Mouse (Mus musculus) c-Kit-negative CD71-positive TER-119-positive erythroid progenitor cells, embryonic 14.5 days (primary cell): ENCODE results near the gene Ap1s1.

ENCODE experiments used
- DNase-seq: peaks from one replicate; pipeline ENCODE4 v3.0.0-alpha.2; 2013; ENCODE audit warnings: low read depth, low spot score

The Ap1s1 gene

DNA sequence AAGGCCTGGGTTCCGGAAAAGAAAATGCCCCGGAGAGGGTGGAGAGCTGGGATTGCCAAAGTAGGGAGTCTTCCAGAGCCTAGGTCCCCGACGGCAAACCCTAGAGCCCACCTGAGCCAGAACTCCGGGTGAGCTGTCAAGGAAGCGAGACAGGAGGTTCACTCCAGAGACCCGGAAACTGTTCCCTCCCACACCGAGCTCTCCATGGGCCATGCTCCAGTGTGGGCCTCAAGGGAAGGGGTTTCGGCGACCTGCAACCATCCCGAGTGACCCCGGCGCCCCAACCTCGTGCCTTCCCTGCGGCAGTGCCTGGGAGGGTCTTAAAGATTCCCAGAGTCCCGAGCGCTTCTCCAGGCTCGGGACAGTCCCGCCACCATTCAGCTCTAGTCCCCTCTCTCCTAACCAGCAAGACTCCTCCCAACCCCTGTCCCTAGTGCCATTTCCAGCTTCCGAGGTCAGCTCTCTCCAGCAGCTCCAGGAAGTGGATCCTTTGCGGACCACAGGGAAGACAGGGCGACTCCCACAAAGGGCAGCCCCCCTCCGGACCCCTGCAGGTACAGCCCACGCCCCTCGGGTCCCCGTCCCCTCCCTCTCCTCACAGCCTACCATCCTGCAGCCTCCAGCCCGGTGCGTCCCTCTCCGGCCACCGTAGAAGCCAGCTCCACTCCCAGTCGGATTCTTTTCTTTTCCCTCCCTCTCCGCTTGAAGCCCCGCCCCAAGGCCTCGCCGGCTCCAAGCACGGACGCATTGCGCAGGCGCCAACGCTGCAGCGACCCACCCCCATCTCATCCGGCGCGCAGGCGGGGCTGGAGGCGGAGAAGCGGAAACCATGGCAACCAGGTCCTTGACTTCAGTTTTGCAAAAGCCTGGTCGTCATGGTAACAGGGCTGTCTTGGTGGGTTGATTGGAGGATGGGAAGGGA is at the start of gene Ap1s1:
Gene Ap1s1, minus strand, starts transcription at position 734 of the 922 bp plus-strand sequence.
- DNase-seq: peak; percentile 68

DNA sequence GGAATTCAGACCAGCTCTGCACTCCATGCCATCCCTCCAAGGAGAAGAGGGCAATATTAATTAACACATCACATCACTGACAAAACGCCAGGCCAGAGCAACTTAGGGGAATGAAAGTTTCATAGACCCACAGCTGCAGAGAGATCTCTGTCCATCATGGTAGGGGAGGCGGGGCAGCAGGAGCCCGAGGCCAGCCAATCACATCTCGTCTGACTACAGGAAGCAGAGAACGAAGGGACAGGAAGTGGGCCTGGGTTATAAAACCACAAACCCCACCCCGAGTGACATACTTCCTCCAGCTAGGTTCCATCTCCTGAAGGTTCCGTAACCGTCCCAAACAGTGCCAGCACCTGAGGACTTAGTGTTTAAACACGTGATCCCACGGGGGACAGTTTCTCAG is 49.2 kb upstream of the Ap1s1 start:
- no peak for DNase-seq

DNA sequence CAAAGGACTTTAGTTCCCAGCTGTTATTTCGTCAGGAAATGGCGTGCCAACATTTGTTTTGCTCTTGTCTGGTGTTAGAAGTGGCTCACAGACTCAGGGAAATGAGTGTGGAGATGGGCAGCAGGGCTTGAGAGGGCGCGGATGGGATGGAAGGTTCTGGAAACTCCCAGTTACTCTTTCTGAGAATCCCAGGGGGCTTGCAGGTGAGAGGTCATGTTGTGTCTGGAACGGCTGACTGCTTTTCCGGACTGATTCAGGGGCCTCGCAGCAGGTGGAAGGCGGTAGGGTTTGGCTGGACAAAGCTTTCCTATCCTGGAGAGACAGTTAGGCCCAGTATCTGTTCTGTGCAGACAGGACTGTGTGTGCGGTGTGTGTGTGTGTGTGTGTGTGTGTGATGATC is 47.8 kb upstream of the Ap1s1 start:
- DNase-seq: no peak

DNA sequence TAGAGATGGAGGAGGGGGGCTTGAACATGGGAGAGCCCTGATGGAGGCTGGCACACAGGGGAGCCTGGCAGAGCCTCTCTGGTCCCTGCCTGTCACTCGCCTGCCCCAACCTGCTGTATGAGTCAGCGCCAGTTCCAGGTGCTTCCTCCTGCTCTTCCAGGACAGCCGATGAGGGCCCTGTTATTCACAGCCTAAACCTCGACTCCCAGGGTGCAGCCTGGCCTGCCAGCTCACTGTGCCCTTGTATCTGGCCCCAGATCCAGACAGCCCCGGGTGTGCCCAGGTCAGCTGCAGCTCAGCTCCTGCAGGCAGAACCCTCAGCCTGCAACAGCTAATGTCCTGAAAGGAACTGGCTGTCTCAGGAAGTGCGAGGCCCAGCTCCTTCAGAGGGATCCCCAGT is 45.6 kb upstream of the Ap1s1 start:
- no peak for DNase-seq

DNA sequence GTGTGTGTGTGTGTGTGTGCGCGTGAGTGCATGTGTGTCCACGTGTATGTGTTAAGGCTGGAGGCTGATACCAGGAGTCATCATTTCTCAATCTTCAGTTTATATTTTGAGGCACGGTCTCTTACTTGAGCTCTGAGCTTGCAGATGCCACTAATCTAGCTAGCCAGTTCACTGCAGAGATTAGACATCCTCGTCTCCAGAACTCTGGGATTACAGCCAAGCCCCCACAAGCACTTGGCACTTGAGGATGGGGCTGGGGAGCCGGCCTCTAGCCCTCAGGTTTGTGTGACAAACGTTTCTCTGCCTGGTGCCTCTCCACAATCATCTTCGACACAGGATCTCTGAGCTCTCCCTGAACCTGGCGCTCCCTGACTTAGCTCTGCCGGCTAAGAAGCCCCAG is 44.9 kb upstream of the Ap1s1 start:
- DNase-seq: no peak

DNA sequence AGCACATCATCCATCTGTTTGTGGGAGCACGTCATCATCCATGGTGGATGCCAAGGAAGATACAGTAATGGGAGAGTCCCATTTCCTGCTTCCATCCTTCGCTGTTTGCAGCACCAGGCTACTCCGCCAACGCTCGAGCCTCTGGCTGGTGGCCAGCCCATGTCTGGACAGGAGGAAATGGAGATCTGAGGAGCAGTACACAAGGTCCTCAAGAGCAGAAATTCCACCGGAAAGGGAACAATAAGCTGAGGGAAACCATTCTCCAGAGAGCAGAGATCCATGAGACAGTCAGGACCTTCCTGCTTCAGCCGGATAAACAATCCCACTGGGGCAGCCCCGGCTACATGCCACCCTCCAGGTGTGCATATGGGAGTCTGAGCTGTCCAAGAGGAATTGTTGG is 41.5 kb upstream of the Ap1s1 start:
- DNase-seq: no peak

DNA sequence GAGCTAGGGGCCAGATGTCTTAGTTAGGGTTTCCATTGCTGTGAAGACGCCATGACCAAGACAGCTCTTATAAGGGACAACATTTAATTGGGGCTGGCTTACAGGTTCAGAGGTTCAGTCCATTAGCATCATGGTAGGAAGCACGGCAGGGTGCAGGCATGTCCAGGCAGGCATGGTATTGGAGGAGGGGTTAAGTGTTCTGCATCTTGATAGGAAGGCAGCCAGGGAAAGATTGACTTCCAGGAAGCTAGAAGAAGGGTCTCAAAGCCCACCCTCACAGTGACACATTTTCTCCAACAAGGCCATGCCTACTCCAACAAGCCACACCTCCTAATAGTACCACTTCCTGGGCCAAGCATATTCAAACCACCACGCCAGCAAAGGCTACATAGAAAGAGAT is 39.8 kb upstream of the Ap1s1 start:
- DNase-seq: no peak

DNA sequence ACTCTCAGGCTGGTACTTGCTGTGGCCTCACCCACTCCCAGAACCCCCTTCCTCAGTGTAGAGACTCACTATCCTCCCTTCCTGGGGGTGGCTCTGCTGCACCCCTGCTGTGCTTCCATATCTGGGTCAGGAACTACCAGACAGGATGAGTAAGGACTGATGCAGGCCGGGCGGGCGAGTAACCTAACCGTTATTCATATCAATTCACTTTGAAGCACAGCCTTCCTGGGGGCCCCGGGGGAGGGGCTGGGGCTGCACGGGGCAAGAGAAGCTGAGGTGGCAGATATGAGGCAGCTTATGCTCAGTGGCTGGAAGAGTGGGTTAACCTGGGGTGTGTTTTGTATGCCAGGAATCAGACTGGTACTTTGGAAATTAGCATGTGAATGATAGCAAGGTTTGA is 39.1 kb upstream of the Ap1s1 start:
- no peak for DNase-seq

DNA sequence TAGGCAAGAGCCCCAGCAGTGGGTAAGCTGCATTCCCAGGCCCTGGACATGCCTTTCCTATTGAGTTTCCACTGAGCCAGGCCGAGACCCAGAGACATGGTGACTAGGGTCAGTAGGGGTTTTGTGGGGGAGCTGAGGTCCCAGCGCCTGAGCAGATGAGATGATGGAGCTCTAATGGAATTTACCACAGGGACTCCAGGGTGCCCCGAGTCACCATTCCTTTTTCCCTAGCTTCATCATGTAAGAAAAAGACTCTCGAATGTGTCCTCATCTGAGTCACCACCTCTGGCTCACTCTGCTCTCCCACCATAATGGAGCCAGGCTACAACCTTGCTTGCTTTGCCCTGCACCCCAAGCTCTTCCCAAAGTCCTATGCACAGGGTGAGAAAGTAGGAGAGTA is 37.1 kb upstream of the Ap1s1 start:
- no peak for DNase-seq

DNA sequence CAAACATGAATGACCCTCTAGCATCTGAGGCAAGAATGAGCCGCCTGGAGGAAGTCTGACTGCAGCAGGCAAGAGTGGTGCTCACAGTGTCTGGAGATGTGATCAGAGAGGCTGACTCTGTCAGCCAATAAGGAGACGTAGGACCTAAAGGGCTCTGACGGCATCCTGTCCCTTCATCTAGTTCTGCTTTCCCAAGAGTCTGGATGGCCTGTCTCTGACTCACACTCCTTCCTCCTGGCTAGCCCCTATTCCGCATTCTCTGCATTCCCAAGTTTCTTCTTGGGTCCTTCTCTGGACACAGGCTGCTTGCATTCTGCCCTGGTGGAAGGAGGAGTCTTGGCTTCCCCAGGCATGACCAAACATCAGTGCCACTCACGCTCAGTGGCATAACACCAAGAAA is 33.9 kb upstream of the Ap1s1 start:
- no peak for DNase-seq

DNA sequence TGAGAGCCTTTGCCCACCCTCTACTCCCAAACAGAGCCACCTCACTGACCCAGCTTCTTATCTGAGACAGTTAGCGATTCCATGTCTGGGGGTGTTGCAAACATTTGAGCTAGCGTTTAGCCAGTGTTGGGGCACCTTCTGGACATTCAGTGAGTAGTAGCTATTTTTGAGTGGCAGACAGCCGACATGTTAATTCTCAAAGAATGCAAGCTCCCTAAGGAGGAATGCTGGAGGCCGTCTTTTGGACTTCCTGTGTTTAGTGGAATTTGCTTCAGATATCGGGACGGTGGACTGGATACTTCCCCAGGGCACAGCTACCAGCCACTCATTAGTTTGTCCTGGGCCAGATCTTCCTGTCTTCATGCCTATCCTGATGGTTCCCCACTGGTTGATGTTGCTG is 32.7 kb upstream of the Ap1s1 start:
- no peak for DNase-seq

DNA sequence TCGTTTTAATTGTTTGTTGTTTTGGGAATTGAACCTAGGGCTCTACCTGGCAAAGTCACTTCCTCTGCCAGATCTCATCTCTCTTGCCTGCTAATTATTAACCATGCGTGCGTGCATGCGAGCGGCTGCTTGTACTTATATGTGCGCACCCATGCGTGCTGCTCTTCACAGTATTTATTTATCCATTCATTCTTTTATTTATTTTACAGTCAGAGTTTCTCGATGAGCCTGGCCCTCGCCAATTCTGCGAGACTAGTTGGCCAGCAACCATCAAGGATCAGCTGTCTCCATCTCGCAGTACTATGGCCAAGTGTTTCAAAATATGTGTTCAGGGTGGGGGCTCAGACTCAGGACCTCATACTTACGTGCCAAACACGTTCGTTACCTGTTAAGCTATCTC is 32.1 kb upstream of the Ap1s1 start:
- no peak for DNase-seq

DNA sequence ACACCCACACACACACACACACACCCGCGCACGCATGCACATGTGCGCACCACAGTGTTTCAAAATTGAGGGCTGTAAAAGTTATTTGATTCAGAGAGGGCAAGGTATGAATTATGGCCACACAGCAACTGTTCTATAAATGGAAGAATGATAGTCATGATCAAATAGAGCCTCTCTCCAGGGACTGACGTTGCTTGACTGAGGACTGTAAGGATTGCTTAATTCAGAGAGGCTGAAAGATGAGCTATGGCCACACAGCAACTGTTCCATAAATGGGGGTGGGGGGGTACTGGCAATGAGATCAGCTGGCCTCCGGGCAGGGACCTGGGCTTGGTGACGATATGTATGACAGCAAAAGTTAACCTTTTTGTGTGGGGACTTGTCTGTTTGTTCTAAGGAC is 31.3 kb upstream of the Ap1s1 start:
- DNase-seq: no peak

DNA sequence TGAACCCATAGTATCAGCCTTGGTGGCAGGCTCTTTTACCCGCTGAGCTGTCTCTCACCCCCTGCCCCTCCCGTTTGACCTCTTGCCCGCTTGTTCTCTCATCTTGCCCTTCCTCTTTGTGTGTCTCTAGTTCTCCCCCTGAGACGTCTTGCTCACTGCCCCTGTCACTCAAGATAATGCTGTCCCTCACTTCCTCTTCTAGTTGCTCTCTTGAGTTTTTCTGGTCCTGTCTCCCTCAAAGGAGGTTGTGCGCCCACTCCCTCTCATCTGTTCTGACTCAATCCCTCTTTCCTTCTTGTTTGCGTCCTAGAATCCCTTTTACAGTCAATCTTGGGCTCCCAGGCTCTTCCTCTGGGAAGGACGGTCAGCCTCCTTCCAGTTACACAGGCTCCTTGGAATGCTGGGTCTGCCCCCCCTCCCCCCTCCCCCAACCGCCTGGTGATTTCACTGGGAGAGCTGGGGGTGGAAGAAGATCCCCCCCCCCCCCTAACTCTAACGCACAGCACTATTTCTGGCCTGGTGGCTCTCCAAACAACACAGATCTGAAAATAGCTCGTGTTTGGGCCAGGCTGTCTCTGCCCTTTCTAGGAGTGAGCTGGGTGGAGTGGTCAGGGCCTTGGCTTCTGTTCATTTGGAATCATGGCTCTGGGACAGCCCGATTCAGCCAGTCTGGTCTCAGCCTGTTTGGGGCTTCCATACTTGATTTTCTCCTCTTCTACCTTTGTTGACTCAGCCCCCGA is 30.4 kb upstream of the Ap1s1 start:
- no peak for DNase-seq

DNA sequence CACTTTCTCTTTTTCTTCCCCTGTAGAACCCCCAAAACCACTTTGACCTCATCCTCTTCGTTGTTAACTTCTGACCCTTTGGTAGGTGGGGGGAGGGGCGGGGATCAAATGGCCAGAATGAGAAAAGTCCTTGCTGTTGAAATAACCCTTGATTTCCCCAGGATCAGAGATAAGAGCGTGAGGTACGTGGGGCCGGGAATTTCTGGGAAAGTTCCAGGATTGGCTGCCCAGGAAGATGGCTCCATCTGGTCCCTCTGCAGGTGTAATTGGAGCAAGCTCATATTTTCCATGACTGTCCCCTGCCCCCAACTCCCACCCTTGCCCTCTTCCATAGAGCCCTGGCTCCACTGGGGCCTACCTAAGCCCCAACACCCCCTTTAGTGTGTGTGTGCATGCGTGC is 29.8 kb upstream of the Ap1s1 start:
- no peak for DNase-seq

DNA sequence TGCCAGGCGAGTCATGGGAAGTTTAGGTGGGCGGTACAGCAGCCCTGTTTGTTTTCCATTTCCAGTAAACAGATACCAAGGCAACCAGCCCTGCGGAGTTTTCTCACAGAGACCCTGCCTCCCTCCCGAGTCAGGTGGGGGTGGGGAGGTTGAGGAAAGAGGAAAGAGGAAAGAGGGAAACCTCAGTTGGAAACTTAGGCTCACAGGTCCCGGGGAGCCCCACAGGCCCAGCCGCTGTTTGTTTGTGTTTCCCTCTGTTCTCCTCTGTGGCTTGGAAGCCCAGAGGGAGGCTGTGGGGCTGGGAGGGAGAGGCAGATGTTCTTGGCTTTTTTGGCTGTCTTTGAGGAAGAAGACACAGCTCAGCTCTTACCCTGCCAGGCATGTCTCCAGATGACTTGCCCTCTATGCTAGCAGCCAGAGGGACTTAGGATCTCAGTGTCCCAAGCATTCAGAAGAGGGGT is 28.3 kb upstream of the Ap1s1 start:
- DNase-seq: no peak

DNA sequence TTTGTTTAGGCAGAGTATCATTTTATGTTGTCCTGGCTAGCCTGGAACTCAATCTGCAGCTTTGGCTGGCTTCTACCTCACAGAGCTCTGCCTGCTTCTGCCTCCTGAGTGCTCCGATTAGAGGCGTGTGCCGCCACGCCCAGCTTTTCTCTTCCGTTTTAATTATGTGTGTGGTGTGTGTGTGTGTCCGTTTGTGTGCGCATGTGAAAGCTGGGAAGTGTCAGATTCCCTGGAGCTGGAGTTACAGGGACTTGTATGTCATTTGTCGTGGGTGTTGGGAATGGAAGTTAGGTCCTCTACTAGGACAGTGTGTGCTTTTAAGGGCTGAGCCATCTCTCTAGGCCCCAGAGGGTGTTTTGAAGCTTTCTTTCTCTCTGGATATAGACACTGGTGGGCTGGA is 27.2 kb upstream of the Ap1s1 start:
- no peak for DNase-seq

DNA sequence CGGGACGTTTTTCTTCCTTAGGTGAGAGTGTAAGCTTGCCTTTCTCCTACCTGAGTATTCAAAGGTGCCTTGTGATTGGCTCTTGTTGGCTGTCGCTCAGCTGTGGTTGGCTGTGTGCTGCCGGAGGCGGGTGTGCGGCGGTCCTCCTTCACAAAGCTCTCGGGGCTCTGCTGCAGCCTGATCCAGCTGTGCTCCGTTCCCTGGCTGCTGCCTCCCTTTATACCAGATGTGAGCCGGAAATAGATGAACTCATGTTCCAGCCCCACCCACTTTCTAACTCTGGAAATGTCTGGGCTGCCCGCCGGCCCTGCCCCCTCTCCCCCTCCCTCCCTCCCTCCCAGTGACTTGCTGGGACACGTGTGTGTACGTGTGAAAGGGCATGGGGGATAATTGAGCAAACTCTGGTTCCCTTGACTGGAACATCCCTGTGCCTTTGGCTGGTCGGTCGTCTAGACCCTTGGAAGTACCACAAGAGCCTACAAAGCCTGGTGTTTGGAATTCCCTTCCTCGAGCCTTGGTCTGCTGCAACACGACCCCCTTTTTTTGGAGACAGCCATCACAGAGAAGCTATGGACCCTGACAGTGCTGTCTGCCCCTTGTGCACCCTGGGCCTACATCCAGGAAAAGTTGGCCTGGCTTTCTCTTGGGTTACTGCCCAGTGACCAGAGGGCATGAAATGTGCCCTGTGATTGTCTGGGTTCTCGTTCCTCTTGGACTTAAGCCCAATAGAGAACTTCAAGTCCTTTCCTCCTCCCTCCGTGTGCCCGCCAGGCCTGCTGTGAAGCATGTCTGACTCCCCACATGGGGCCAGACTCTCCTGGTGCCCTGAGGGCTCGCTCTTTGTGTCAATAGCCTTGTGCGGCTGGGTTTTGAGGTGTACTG is 26.4 kb upstream of the Ap1s1 start, which contains the start of gene Serpine1:
Gene Serpine1, minus strand, starts transcription at position 190 of the 882 bp plus-strand sequence.
- DNase-seq: no peak

DNA sequence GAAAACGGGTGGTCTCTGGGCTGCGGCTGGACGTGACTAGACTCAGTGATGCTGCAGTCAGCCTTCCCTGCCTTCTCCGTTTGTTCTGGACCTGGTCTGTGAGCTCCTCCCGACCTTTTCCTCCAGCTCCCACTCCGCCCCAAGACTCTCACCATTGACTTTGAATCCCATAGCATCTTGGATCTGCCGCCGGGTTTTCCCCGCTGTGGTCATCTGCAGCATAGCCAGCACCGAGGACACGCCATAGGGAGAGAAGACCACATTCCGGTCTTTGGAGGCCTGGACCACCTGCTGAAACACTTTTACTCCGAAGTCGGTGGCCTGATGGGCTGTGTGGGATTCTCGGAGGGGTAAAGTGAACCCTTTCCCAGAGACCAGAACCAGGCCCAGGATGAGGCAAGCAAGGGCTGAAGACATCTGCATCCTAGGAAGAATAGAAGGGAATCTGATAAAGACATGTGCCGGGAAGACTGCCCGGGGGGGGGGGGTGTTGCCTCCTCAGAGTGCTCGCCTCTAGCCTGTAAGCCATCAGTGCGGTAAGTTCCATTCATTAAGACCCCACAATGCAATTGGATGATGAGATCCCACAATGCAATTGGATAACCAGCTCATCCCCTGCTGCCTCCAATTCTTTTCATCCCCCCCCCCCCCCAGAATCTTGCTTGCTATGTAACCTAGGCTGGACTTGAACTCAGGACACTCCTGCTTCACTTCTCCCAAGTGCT is 25.1 kb upstream of the Ap1s1 start:
- no peak for DNase-seq

DNA sequence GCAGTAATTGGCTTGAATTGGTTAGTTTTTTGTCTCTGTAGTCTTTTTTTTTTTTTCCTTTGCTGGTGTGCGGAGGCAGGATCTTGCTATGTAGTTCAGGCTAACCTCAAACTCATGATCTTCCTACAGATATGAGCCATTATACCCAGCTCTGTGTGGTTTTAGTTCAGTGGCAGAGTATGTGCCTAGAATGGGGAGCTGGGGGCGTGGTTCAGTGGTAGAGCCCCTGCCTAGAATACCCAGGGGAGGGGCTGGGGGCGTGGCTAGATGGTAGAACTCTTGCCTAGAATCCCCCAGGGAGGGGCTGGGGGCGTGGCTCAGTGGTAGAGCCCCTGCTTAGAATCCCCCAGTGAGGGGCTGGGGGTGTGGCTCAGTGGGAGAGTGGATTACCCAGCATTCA is 22.8 kb upstream of the Ap1s1 start:
- DNase-seq: no peak

DNA sequence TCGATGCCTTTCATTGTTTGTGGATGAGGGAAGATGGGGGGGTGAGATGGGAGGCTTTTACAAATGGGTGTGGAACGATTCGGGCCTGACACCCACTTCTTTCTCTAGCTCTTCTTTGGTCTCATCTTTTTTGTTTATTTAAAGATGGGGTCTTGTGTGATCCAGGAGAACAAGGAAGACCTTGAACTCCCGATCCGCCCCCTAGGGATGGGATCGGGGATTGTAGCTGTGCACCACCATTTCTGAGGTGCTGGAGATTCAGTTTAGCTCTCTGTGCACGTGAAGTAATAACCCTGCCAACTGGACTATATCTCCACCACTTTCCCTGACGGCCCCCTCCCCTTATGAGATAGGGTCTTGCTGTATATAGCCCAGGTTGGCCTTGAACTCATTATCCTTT is 20.0 kb upstream of the Ap1s1 start:
- no peak for DNase-seq
